Mouse (Mus musculus): ENCODE data around the gene Smarcal1. TPM values are rescaled to one million over a fixed set of nuclear protein-coding genes. Genes with fewer than 3 reads are reported as not detected.
A peak's percentile ranks its signal among the peaks of the same experiment; 100 is the strongest.

Gene Smarcal1
- polyA plus RNA-seq, 1 experiment from 2014 or later = 23.0 TPM

DNA sequence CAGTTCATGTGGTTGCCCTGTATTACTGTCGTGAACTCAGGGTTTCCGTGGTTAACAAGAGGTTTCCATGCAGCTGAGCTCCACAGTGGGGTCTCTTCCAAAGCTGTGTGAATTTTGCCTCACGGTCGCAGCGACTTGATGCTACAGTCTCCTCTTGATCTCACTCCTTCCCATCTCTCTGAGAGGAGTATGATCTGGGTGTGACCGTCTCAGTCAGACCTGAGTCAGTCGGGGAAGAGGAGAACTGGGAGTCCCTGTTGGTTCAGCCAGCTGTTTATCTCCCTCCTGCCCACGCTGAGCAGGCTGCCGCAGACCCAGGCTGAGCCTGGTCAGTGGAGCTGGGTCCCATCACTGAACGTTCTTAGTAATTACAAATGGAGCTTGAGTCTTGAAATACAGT is 26.1 kb downstream of the Smarcal1 start:
- Histone ChIP-seq H3K36me3 (ENCODE audit: control insufficient read depth, insufficient read depth, low read length) (peaks cover 65% of the 10 kb centered on the region), H3K27me3 (replicated peaks; ENCODE audit: control insufficient read depth, insufficient read depth, low read length) (no peaks in the 10 kb centered on the region), H3K4me1 (ENCODE audit: control insufficient read depth, insufficient read depth, low read length) (no peaks in the 10 kb centered on the region), H3K4me2 (ENCODE audit: low read depth, low read length) (no peak overlapping the region), H3K4me3 (ENCODE audit: low read depth, low read length) (no peak overlapping the region), H3K9ac (ENCODE audit: low read depth, low read length) (no peak overlapping the region), H3K9me3 (ENCODE audit: control insufficient read depth, low read length) (no peaks in the 10 kb centered on the region), H3K27ac (replicated peaks; ENCODE audit: low read depth, low read length) (no peak overlapping the region)
- DNase-seq (ENCODE audit: low spot score) (no peak), ATAC-seq (ENCODE audit: low read depth) (no peak)
- 77% methylated on average over 10 of the region's 10 CpGs for WGBS

DNA sequence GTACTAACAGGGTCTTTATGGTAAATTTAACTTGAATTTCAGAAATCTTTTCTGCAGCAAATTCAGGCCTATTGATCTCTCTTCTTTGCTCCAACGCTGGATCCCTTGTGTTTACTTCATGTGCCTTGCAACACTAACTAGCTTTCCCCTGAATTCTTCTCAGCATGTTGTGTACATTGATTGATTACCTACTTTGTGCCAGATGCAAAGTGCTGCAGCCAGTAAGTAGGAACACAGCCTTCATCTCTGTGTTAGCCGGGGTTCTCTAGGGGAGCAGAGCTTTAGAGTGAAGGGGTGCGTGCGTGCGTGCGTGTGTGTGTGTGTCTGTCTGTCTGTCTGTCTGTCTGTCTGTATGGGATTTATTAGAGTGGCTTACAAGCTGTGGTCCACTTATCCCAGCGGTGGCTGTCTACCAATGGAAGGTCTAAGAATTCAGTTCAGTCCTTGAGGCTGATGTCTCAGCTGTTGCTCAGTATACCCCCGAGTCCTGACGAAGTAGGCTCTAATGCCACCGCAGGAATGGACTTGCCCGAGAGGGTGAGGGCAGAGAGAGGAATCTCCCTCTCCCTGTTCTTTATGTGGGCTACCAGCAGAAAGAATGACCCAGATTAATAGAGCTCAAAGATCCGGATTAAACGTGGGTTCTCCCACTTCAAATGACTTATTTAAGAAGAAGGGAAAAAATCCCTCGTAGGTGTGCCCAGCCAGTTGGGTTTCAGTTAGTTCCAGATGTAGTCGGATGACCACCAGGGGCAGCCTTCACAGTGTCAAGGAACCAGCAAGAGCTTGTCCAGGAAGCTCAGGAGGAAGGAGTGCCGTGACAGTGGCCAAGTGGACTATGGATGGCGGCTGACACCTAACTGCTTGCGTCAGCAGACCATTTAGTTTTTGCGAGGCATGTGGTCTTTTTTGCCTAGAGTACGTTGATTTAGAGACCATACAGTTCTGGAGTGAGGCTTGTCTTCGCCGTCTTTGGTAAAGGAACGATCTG is 27.1 kb downstream of the Smarcal1 start:
- no peak overlapping the region for H3K4me3 ChIP-seq (ENCODE audit: low read depth, low read length)
- H3K27me3 ChIP-seq (replicated peaks; ENCODE audit: control insufficient read depth, insufficient read depth, low read length) = no peaks in the 10 kb centered on the region
- no peaks in the 10 kb centered on the region for H3K9me3 ChIP-seq (ENCODE audit: control insufficient read depth, low read length)
- H3K9ac ChIP-seq (ENCODE audit: low read depth, low read length) = no peak overlapping the region
- no peak overlapping the region for H3K27ac ChIP-seq (replicated peaks; ENCODE audit: low read depth, low read length)
- WGBS = 83% methylated on average over 23 of the region's 23 CpGs
- no peak overlapping the region for H3K4me2 ChIP-seq (ENCODE audit: low read depth, low read length)
- no peaks in the 10 kb centered on the region for H3K4me1 ChIP-seq (ENCODE audit: control insufficient read depth, insufficient read depth, low read length)
- H3K36me3 ChIP-seq (ENCODE audit: control insufficient read depth, insufficient read depth, low read length) = peaks cover 75% of the 10 kb centered on the region
- ATAC-seq (ENCODE audit: low read depth) (no peak), DNase-seq (ENCODE audit: low spot score) (no peak)

DNA sequence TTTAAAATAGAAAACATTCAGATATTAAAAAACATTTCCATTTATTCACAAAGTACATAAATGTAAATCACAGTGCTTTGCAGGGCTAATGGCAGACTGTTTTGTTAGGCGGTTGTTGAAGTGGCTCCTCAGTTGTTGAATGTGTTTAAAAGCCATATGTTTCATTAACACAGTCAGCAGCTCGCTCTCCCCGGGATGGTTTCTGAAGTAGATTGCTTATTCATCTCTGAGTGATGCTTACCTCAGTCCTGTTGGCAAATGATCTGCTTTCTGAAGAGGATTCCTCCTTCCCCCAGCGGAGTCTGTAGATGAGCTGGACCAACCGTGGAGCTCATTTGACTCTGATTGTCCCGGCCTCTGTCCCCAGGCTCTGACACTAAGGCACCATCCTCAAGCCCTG is 29.1 kb downstream of the Smarcal1 start:
- no peak overlapping the region for H3K27ac ChIP-seq (replicated peaks; ENCODE audit: low read depth, low read length)
- H3K27me3 ChIP-seq (replicated peaks; ENCODE audit: control insufficient read depth, insufficient read depth, low read length) = no peaks in the 10 kb centered on the region
- no peak for ATAC-seq (ENCODE audit: low read depth)
- no peaks in the 10 kb centered on the region for H3K9me3 ChIP-seq (ENCODE audit: control insufficient read depth, low read length)
- no peak overlapping the region for H3K9ac ChIP-seq (ENCODE audit: low read depth, low read length)
- H3K4me1 ChIP-seq (ENCODE audit: control insufficient read depth, insufficient read depth, low read length) = no peaks in the 10 kb centered on the region
- 89% methylated on average over 6 of the region's 6 CpGs for WGBS
- DNase-seq (ENCODE audit: low spot score) = no peak
- no peak overlapping the region for H3K4me2 ChIP-seq (ENCODE audit: low read depth, low read length)
- no peak overlapping the region for H3K4me3 ChIP-seq (ENCODE audit: low read depth, low read length)
- H3K36me3 ChIP-seq (ENCODE audit: control insufficient read depth, insufficient read depth, low read length) = peaks cover 82% of the 10 kb centered on the region

DNA sequence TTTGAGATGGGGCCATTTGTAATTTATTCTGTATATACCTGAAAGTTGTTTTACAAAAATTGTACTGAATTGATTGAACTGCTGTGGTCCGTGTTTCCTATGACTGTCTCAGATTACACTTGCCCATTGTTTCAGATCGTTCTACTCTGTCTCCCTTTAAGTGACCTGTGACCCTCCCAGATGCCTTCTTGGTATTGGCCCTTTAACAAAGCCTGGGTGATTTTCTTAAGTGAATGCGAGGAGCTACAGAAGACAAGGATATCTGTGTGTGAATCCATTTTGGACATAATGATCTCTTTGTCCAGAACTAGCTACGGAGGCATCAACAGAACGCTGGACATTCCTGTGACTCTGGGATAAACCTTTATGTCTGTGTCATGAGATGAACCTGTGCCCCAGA is 52.2 kb downstream of the Smarcal1 start:
- DNase-seq (ENCODE audit: low spot score) = no peak

DNA sequence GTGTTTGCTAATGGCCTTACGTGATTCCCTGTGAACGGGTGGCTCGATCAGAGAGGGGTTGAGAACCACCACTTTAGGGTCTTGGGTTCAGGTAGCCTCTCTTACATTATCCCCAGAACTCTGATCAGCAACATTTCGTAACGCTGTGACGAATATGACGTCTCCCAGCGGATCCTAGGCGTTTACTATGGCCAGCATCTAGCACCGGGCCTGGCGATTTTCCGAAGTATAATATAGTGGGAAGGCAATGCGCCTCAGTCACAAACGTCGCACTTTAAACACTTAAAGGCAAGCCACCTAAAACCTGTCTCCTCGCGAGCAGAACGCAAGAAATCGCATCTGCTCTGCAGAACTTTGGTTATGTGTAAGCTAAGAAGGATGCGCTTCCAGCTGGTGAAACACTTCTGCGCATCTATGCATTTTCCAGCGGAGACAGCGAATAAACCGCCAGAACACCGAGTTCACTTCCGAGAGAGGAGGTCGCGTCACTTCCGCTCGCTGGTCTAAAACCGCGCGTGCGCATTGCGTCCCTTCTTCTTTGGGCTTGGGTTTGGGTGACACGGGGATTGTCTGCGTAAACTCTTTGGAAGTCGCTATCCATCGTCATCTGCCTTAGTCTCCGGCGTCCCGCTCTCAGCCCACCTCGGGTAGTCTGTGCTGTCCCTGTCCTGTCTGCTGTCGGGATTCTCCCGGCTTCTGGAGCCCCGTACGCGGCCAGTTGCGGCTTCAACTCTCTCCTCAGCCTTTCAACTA is 57.8 kb downstream of the Smarcal1 start:
- 47% methylated on average over 49 of the region's 49 CpGs for WGBS
- ATAC-seq (ENCODE audit: low read depth) (peak; percentile 77; the same call in 1 of the 2 replicates), DNase-seq (ENCODE audit: low spot score) (peak; percentile 88)
- Histone ChIP-seq H3K4me1 (ENCODE audit: control insufficient read depth, insufficient read depth, low read length) (no peaks in the 10 kb centered on the region), H3K9ac (ENCODE audit: low read depth, low read length) (peak overlapping the region; percentile 25; the same call in 1 of the 2 replicates), H3K4me2 (ENCODE audit: low read depth, low read length) (peak overlapping the region; percentile 52), H3K4me3 (ENCODE audit: low read depth, low read length) (peak overlapping the region; percentile 29), H3K27me3 (replicated peaks; ENCODE audit: control insufficient read depth, insufficient read depth, low read length) (no peaks in the 10 kb centered on the region), H3K27ac (replicated peaks; ENCODE audit: low read depth, low read length) (no peak overlapping the region), H3K36me3 (ENCODE audit: control insufficient read depth, insufficient read depth, low read length) (no peaks in the 10 kb centered on the region), H3K9me3 (ENCODE audit: control insufficient read depth, low read length) (0 out of 2 replicates have a peak, but pooled peaks cover 5% of the 10 kb centered on the region)

More for the DNA sequence above, 52.2 kb downstream of the Smarcal1 start:
- Histone ChIP-seq H3K36me3 (ENCODE audit: control insufficient read depth, insufficient read depth, low read length) (peaks cover 36% of the 10 kb centered on the region), H3K27me3 (replicated peaks; ENCODE audit: control insufficient read depth, insufficient read depth, low read length) (no peaks in the 10 kb centered on the region), H3K4me3 (ENCODE audit: low read depth, low read length) (no peak overlapping the region), H3K9ac (ENCODE audit: low read depth, low read length) (no peak overlapping the region), H3K4me2 (ENCODE audit: low read depth, low read length) (no peak overlapping the region), H3K4me1 (ENCODE audit: control insufficient read depth, insufficient read depth, low read length) (no peaks in the 10 kb centered on the region), H3K9me3 (ENCODE audit: control insufficient read depth, low read length) (no peaks in the 10 kb centered on the region), H3K27ac (replicated peaks; ENCODE audit: low read depth, low read length) (no peak overlapping the region)
- ATAC-seq (ENCODE audit: low read depth) = no peak
- WGBS = 17% methylated on average over 5 of the region's 5 CpGs

DNA sequence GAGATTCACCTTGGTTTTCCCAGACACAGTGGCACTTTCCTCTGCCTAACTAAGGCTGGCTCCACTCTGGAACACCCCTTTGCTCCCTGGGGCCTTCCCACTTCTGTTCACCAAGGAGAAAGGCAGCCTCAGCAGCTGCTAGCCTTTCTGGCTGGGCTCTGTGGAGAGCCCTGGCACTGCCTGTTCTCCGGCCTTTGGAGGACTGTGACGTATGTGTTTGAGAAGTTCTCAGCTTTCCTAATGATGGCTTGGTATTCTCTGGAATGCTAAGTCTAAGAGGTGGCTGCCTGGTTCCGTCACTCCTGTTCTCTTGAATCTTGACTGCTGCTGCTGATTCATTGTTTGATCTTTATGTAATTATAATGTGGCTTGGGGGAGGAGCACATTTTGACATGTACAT is 90.0 kb downstream of the Smarcal1 start:
- H3K4me1 ChIP-seq (ENCODE audit: control insufficient read depth, insufficient read depth, low read length) = no peaks in the 10 kb centered on the region
- H3K27ac ChIP-seq (replicated peaks; ENCODE audit: low read depth, low read length) = no peak overlapping the region
- WGBS = 23% methylated on average over 3 of the region's 3 CpGs
- H3K27me3 ChIP-seq (replicated peaks; ENCODE audit: control insufficient read depth, insufficient read depth, low read length) = no peaks in the 10 kb centered on the region
- ATAC-seq (ENCODE audit: low read depth) = peak; percentile 72; the same call in 1 of the 2 replicates
- no peaks in the 10 kb centered on the region for H3K36me3 ChIP-seq (ENCODE audit: control insufficient read depth, insufficient read depth, low read length)
- DNase-seq (ENCODE audit: low spot score) = peak; percentile 35
- H3K9me3 ChIP-seq (ENCODE audit: control insufficient read depth, low read length) = no peaks in the 10 kb centered on the region
- H3K9ac ChIP-seq (ENCODE audit: low read depth, low read length) = no peak overlapping the region
- H3K4me3 ChIP-seq (ENCODE audit: low read depth, low read length) = no peak overlapping the region
- H3K4me2 ChIP-seq (ENCODE audit: low read depth, low read length) = no peak overlapping the region

Other genes with a start within 250 kb of the Smarcal1 start
- gene March4, start 46.3 kb upstream of the Smarcal1 start, polyA plus RNA-seq (2014; fragmentation: Nextera tagmentation; extraction: Ambion mirVana) = 0.17 and 0.42 TPM in 2 replicates
- gene Ankar, start 117.3 kb downstream of the Smarcal1 start, polyA plus RNA-seq (2014; fragmentation: Nextera tagmentation; extraction: Ambion mirVana) = not detected in 2 replicates
- 2,077 and 2,336 TPM in 2 replicates for gene Rpl37a, start 128.0 kb downstream of the Smarcal1 start, polyA plus RNA-seq (2014; fragmentation: Nextera tagmentation; extraction: Ambion mirVana)
- gene Igfbp2, start 241.3 kb downstream of the Smarcal1 start, polyA plus RNA-seq (2014; fragmentation: Nextera tagmentation; extraction: Ambion mirVana) = 446 and 451 TPM in 2 replicates